Mouse (Mus musculus) thymus, postnatal 0 days (tissue): Measurements from ENCODE around the gene Ifna14. TPM values are rescaled to one million over a fixed set of nuclear protein-coding genes. Genes with fewer than 3 reads are reported as not detected.

Source experiments
- polyA plus RNA-seq: library from polyadenylated mRNA; unstranded; fragments of >200 nt; fragmentation: Nextera tagmentation; extraction: Ambion mirVana; gene quantifications from 2 replicates; pipeline ENCODE4 v1.2.1, GENCODE M21; 2015

The Ifna14 gene
- polyA plus RNA-seq, 1 experiment from 2014 or later = not detected

Other genes with a start within 250 kb of the Ifna14 start
- gene Hacd4, start 132.9 kb downstream of the Ifna14 start, polyA plus RNA-seq = 2.3 and 2.4 TPM in 2 replicates
- not detected in 2 replicates for gene Ifnb1, start 49.0 kb downstream of the Ifna14 start, polyA plus RNA-seq
- gene Ifna15, start 13.6 kb downstream of the Ifna14 start, polyA plus RNA-seq = not detected in 2 replicates
- 0.24 TPM in 1 of 2 replicates, not detected in the other for gene Ifna9, start 20.6 kb upstream of the Ifna14 start, polyA plus RNA-seq
- gene Ifna12, start 31.6 kb upstream of the Ifna14 start, polyA plus RNA-seq = not detected in 2 replicates
- gene C87499, start 62.6 kb upstream of the Ifna14 start, polyA plus RNA-seq = not detected in 2 replicates
- not detected in 2 replicates for gene Ifna13, start 72.7 kb upstream of the Ifna14 start, polyA plus RNA-seq
- not detected in 2 replicates for gene Ifna16, start 105.1 kb upstream of the Ifna14 start, polyA plus RNA-seq
- gene Ifna2, start 112.1 kb upstream of the Ifna14 start, polyA plus RNA-seq = not detected in 2 replicates
- not detected in 2 replicates for gene Ifnab, start 119.6 kb upstream of the Ifna14 start, polyA plus RNA-seq
- 0.63 and 0.85 TPM in 2 replicates for gene Gm26566, start 150.0 kb upstream of the Ifna14 start, polyA plus RNA-seq
- 55.8 and 59.5 TPM in 2 replicates for gene Klhl9, start 150.7 kb upstream of the Ifna14 start, polyA plus RNA-seq
- gene Gm13271, start 183.1 kb upstream of the Ifna14 start, polyA plus RNA-seq = not detected in 2 replicates
- 0.33 and 0.37 TPM in 2 replicates for gene Gm13283, start 188.3 kb upstream of the Ifna14 start, polyA plus RNA-seq
- gene Gm13290, start 202.0 kb upstream of the Ifna14 start, polyA plus RNA-seq = 0.18 and 0.36 TPM in 2 replicates
- not detected in 2 replicates for gene Gm13289, start 205.1 kb upstream of the Ifna14 start, polyA plus RNA-seq
- gene Gm13272, start 208.1 kb upstream of the Ifna14 start, polyA plus RNA-seq = not detected in 2 replicates
- 0.23 and 0.31 TPM in 2 replicates for gene Ifnz, start 210.3 kb upstream of the Ifna14 start, polyA plus RNA-seq
- not detected in 2 replicates for gene Gm13276, start 213.9 kb upstream of the Ifna14 start, polyA plus RNA-seq
- not detected in 2 replicates for gene Gm13277, start 216.8 kb upstream of the Ifna14 start, polyA plus RNA-seq
- gene Gm13278, start 219.8 kb upstream of the Ifna14 start, polyA plus RNA-seq = not detected in 2 replicates
- not detected in 2 replicates for gene Gm13275, start 222.7 kb upstream of the Ifna14 start, polyA plus RNA-seq
- gene Gm13279, start 225.6 kb upstream of the Ifna14 start, polyA plus RNA-seq = not detected in 2 replicates
- 0.64 and 1.4 TPM in 2 replicates for gene Gm13285, start 227.9 kb upstream of the Ifna14 start, polyA plus RNA-seq
- gene Gm13287, start 231.5 kb upstream of the Ifna14 start, polyA plus RNA-seq = not detected in 2 replicates
- gene Gm13288, start 233.7 kb upstream of the Ifna14 start, polyA plus RNA-seq = not detected in 2 replicates
- gene Ifna7, start 244.4 kb upstream of the Ifna14 start, polyA plus RNA-seq = not detected in 2 replicates
- not detected in 2 replicates for gene Ifna11, start 248.2 kb upstream of the Ifna14 start, polyA plus RNA-seq